ENCODE assay signal across 30 mouse cellular contexts in the genomic region with DNA sequence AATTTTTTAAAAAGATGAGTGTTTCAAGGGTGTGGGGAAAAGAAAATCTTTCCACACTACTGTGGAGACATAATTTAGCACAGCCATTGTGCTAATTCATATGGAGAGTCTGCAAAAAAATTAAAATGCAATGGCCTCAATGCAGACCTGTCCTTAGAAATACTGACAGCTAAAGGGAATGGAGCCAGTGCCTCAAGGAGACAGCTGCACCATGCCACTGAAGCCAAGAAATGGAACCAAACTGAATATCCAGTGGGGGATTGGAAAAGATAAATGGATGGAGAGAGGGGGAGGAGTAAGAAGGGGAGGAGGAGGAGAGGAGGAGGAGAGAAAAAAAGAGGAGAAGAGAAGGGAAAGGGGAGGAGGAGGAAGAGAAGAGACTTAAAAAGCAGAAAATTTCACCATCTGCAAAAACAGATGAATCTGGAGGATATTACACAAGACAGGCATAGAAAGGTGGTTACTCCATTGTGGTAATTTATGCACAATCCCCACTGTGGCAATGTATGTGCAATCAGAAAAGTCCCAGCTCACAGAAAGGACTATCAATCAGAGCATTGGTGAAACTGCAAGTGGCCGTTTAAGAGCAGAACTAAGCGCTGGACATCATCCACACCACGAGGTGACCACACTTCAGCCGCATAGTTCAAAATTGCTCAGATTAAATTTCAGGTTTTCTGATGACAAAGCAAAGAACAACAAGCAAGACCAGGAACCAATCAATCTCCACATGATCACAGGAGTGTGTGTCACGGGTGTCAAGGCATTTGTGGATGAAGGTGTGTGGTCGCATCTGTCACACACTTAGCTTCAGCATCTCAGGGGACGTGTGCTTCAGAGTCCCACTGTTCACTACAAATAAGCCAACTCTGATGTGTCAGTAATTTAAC. TPM values are rescaled to one million over a fixed set of nuclear protein-coding genes. Genes with fewer than 3 reads are reported as not detected.
DNase-seq lines count a peak whose midpoint lies in the region; ATAC-seq and TF ChIP-seq lines count a peak whose summit lies in the region.
"Had no signal": no experiment of that assay in that cellular context is flagged by ENCODE, and none has a peak within 500 bp of the region (broad histone marks: within the 10 kb centered on the region; RNA-seq: fewer than 3 reads in every experiment).

No protein-coding gene starts in this region.

- TF ChIP-seq POLR2A in bone marrow, adult 2 months (IDR thresholded peaks at IDR 0.05; ENCODE audit: borderline replicate concordance, control insufficient read depth, low read depth, low read length), result no peak

- no peak for TF ChIP-seq CTCF in bone marrow, adult 2 months (IDR thresholded peaks at IDR 0.05; ENCODE audit: control insufficient read depth, insufficient read depth, low read length)

- ATAC-seq in liver, embryonic 16.5 days (ENCODE audit: low read depth), result no peak
- ATAC-seq in erythroblast, adult 5-6 weeks (replicated peaks; ENCODE audit: low FRiP score, poor library complexity, severe bottlenecking), result no peak
- ATAC-seq in kidney, embryonic 15.5 days (replicated peaks; ENCODE audit: low FRiP score), result no peak
- ATAC-seq: forebrain, embryonic 15.5 days had no signal

- no peak overlapping the region for H3K4me3 ChIP-seq in liver, embryonic 16.5 days (ENCODE audit: low read depth, low read length)
- H3K4me3 ChIP-seq in bone marrow, adult 2 months (replicated peaks; ENCODE audit: control insufficient read depth, low read depth, low read length), result no peak overlapping the region
- H3K4me3 ChIP-seq in megakaryocyte, embryonic 14.5 days (replicated peaks), result peak overlapping the region; percentile 20
- H3K4me3 ChIP-seq in kidney, embryonic 15.5 days (replicated peaks), result no peak overlapping the region
- H3K4me3 ChIP-seq: embryonic facial prominence, embryonic 12.5 days; forebrain, embryonic 15.5 days; limb, embryonic 15.5 days; midbrain, embryonic 10.5 days had no signal

- no peak overlapping the region for H3K9ac ChIP-seq in liver, embryonic 16.5 days (ENCODE audit: low read depth, low read length)
- H3K9ac ChIP-seq in kidney, embryonic 15.5 days, result no peak overlapping the region
- H3K9ac ChIP-seq: embryonic facial prominence, embryonic 12.5 days; forebrain, embryonic 15.5 days; limb, embryonic 15.5 days; lung, embryonic 14.5 days had no signal

- H3K27ac ChIP-seq in liver, embryonic 16.5 days (ENCODE audit: low read length), result no peak overlapping the region
- H3K27ac ChIP-seq in bone marrow, adult 2 months (ENCODE audit: control insufficient read depth, insufficient read depth, low read depth, low read length, poor library complexity), result peak overlapping the region; percentile 61; the same call in 1 of the 2 replicates
- no peak overlapping the region for H3K27ac ChIP-seq in kidney, embryonic 15.5 days
- H3K27ac ChIP-seq: embryonic facial prominence, embryonic 12.5 days; forebrain, embryonic 15.5 days; kidney, postnatal 0 days; limb, embryonic 15.5 days; midbrain, embryonic 10.5 days had no signal

- H3K4me2 ChIP-seq in liver, embryonic 16.5 days (ENCODE audit: low read depth, low read length), result 0 out of 2 replicates have a peak overlapping the region, but pooled peaks have one; percentile 18
- no peak overlapping the region for H3K4me2 ChIP-seq in kidney, embryonic 15.5 days
- H3K4me2 ChIP-seq: embryonic facial prominence, embryonic 12.5 days; forebrain, embryonic 15.5 days; limb, embryonic 15.5 days; lung, embryonic 14.5 days had no signal

- H3K4me1 ChIP-seq in liver, embryonic 16.5 days (ENCODE audit: control insufficient read depth, low read depth, low read length), result no peaks in the 10 kb centered on the region
- H3K4me1 ChIP-seq in bone marrow, adult 2 months (ENCODE audit: control insufficient read depth, insufficient read depth, low read length), result peaks cover 4% of the 10 kb centered on the region; the same call in 1 of the 2 replicates
- H3K4me1 ChIP-seq in megakaryocyte, embryonic 14.5 days, result no peaks in the 10 kb centered on the region
- H3K4me1 ChIP-seq in kidney, embryonic 15.5 days, result no peaks in the 10 kb centered on the region
- H3K4me1 ChIP-seq: embryonic facial prominence, embryonic 12.5 days; forebrain, embryonic 15.5 days; limb, embryonic 15.5 days; midbrain, embryonic 10.5 days had no signal

- H3K36me3 ChIP-seq in liver, embryonic 16.5 days (ENCODE audit: control insufficient read depth, insufficient read depth), result no peaks in the 10 kb centered on the region
- H3K36me3 ChIP-seq in megakaryocyte, embryonic 14.5 days (replicated peaks; ENCODE audit: low read length), result no peaks in the 10 kb centered on the region
- H3K36me3 ChIP-seq in kidney, embryonic 15.5 days, result no peaks in the 10 kb centered on the region
- H3K36me3 ChIP-seq: embryonic facial prominence, embryonic 12.5 days; forebrain, embryonic 15.5 days; limb, embryonic 15.5 days; midbrain, embryonic 10.5 days had no signal

- WGBS in liver, embryonic 16.5 days (ENCODE audit: insufficient replicate concordance), result 50% methylated on average over 7 of the region's 7 CpGs
- WGBS in bone marrow, adult 2 months, result 25% methylated on average over 7 of the region's 7 CpGs
- 51% methylated on average over 7 of the region's 7 CpGs for WGBS in kidney, embryonic 15.5 days

- H3K9me3 ChIP-seq in liver, embryonic 16.5 days (replicated peaks; ENCODE audit: control insufficient read depth, low read length), result no peaks in the 10 kb centered on the region
- no peaks in the 10 kb centered on the region for H3K9me3 ChIP-seq in megakaryocyte, embryonic 14.5 days
- H3K9me3 ChIP-seq in kidney, embryonic 15.5 days (replicated peaks), result no peaks in the 10 kb centered on the region
- H3K9me3 ChIP-seq: embryonic facial prominence, embryonic 12.5 days; forebrain, embryonic 15.5 days; limb, embryonic 15.5 days; midbrain, embryonic 10.5 days had no signal

- DNase-seq in liver, result no peak
- peak; percentile 85 for DNase-seq in 416B (ENCODE audit: low read depth)
- DNase-seq in layer of hippocampus, adult 11-12 months (ENCODE audit: low spot score), result no peak
- DNase-seq: adrenal gland, postnatal 25 days; cerebellum, adult 8-10 months; heart, adult 18-20 months; heart, postnatal 4 days; kidney, adult 11 months; layer of hippocampus, postnatal 36 days; lung, embryonic 14.5 days; thymus, postnatal 4 days had no signal

- H3K27me3 ChIP-seq in liver, embryonic 16.5 days (ENCODE audit: control insufficient read depth, insufficient read depth, low read depth, low read length), result no peaks in the 10 kb centered on the region
- H3K27me3 ChIP-seq in megakaryocyte, embryonic 14.5 days (replicated peaks), result peaks cover 5% of the 10 kb centered on the region
- H3K27me3 ChIP-seq in kidney, embryonic 15.5 days, result no peaks in the 10 kb centered on the region
- H3K27me3 ChIP-seq: CH12.LX; embryonic facial prominence, embryonic 12.5 days; forebrain, embryonic 15.5 days; limb, embryonic 15.5 days had no signal

RNA-seq across cellular contexts. Expression of a gene that starts 1.7 kb away (rescaled TPM):
- 3.8 and 4.6 TPM in 2 replicates for polyA plus RNA-seq in liver, embryonic 16.5 days (2015; fragmentation: Nextera tagmentation; extraction: Ambion mirVana)
- 14.2 and 48.4 TPM in 2 replicates for polyA plus RNA-seq in bone marrow, adult 2 months (2011; ENCODE audit: insufficient read depth, insufficient read length, low replicate concordance, missing spikeins)
- polyA plus RNA-seq in megakaryocyte, embryonic 14.5 days (2012; ENCODE audit: insufficient read depth, low replicate concordance), result 0.35 TPM in 1 of 2 replicates, not detected in the other
- 20.8 and 23.8 TPM in 2 replicates for total RNA-seq in erythroblast, adult 5-6 weeks (2015; ENCODE audit: low replicate concordance)
- total RNA-seq in erythroblast, adult 5-6 weeks (2017; ENCODE audit: low replicate concordance), result 9.1 and 12.0 TPM in 2 replicates
- 0.75 and 1.1 TPM in 2 replicates for polyA plus RNA-seq in kidney, embryonic 15.5 days (2015; fragmentation: Nextera tagmentation; extraction: Ambion mirVana)
- total RNA-seq: MEL had no signal

RNA-seq across cellular contexts. Expression of a gene that starts 16.2 kb away (rescaled TPM):
- polyA plus RNA-seq in liver, embryonic 16.5 days (2015; fragmentation: Nextera tagmentation; extraction: Ambion mirVana), result 0.19 and 0.29 TPM in 2 replicates
- 1.3 and 2.9 TPM in 2 replicates for polyA plus RNA-seq in bone marrow, adult 2 months (2011; ENCODE audit: insufficient read depth, insufficient read length, low replicate concordance, missing spikeins)
- not detected in 2 replicates for polyA plus RNA-seq in megakaryocyte, embryonic 14.5 days (2012; ENCODE audit: insufficient read depth, low replicate concordance)
- total RNA-seq in erythroblast, adult 5-6 weeks (2015; ENCODE audit: low replicate concordance), result 0.84 TPM in 1 of 2 replicates, not detected in the other
- 0.70 TPM in 1 of 2 replicates, not detected in the other for total RNA-seq in erythroblast, adult 5-6 weeks (2017; ENCODE audit: low replicate concordance)
- polyA plus RNA-seq in kidney, embryonic 15.5 days (2015; fragmentation: Nextera tagmentation; extraction: Ambion mirVana), result 3.7 TPM in 2 replicates
- total RNA-seq: MEL had no signal

RNA-seq across cellular contexts. Expression of a gene that starts 33.5 kb away (rescaled TPM):
- 1.8 and 2.2 TPM in 2 replicates for polyA plus RNA-seq in liver, embryonic 16.5 days (2015; fragmentation: Nextera tagmentation; extraction: Ambion mirVana)
- 1.7 TPM in 2 replicates for polyA plus RNA-seq in bone marrow, adult 2 months (2011; ENCODE audit: insufficient read depth, insufficient read length, low replicate concordance, missing spikeins)
- polyA plus RNA-seq in megakaryocyte, embryonic 14.5 days (2012; ENCODE audit: insufficient read depth, low replicate concordance), result 0.62 TPM in 1 of 2 replicates, not detected in the other
- total RNA-seq in erythroblast, adult 5-6 weeks (2015; ENCODE audit: low replicate concordance), result 0.19 and 4.6 TPM in 2 replicates
- total RNA-seq in erythroblast, adult 5-6 weeks (2017; ENCODE audit: low replicate concordance), result 1.1 and 2.2 TPM in 2 replicates
- polyA plus RNA-seq in kidney, embryonic 15.5 days (2015; fragmentation: Nextera tagmentation; extraction: Ambion mirVana), result 12.4 and 12.6 TPM in 2 replicates

RNA-seq across cellular contexts. Expression of a gene that starts 40.2 kb away (rescaled TPM):
- polyA plus RNA-seq in liver, embryonic 16.5 days (2015; fragmentation: Nextera tagmentation; extraction: Ambion mirVana), result not detected in 2 replicates
- 0.85 TPM in 1 of 2 replicates, not detected in the other for polyA plus RNA-seq in bone marrow, adult 2 months (2011; ENCODE audit: insufficient read depth, insufficient read length, low replicate concordance, missing spikeins)
- not detected in 2 replicates for polyA plus RNA-seq in megakaryocyte, embryonic 14.5 days (2012; ENCODE audit: insufficient read depth, low replicate concordance)
- not detected in 2 replicates for total RNA-seq in erythroblast, adult 5-6 weeks (2015; ENCODE audit: low replicate concordance)
- not detected in 2 replicates for total RNA-seq in erythroblast, adult 5-6 weeks (2017; ENCODE audit: low replicate concordance)
- not detected in 2 replicates for polyA plus RNA-seq in kidney, embryonic 15.5 days (2015; fragmentation: Nextera tagmentation; extraction: Ambion mirVana)
- total RNA-seq: adrenal gland, postnatal 25 days; CH12.LX; gastrocnemius, adult 8-10 months; heart, adult 18-20 months; heart, postnatal 4 days; layer of hippocampus, adult 18-20 months; layer of hippocampus, postnatal 36 days; left cerebral cortex, postnatal 14 days; MEL; midbrain, postnatal 0 days had no signal
- polyA plus RNA-seq: embryonic facial prominence, embryonic 12.5 days; forebrain, embryonic 15.5 days; heart, embryonic 14.5 days; kidney, postnatal 0 days; limb, embryonic 15.5 days; lung, embryonic 14.5 days; midbrain, embryonic 10.5 days; midbrain, postnatal 0 days; neural tube, embryonic 11.5 days; stomach, embryonic 14.5 days had no signal

RNA-seq across cellular contexts. Expression of a gene that starts 56.0 kb away (rescaled TPM):
- not detected in 2 replicates for polyA plus RNA-seq in liver, embryonic 16.5 days (2015; fragmentation: Nextera tagmentation; extraction: Ambion mirVana)
- polyA plus RNA-seq in bone marrow, adult 2 months (2011; ENCODE audit: insufficient read depth, insufficient read length, low replicate concordance, missing spikeins), result not detected in 2 replicates
- polyA plus RNA-seq in megakaryocyte, embryonic 14.5 days (2012; ENCODE audit: insufficient read depth, low replicate concordance), result not detected in 2 replicates
- total RNA-seq in erythroblast, adult 5-6 weeks (2015; ENCODE audit: low replicate concordance), result not detected in 2 replicates
- not detected in 2 replicates for total RNA-seq in erythroblast, adult 5-6 weeks (2017; ENCODE audit: low replicate concordance)
- 0.40 and 0.45 TPM in 2 replicates for polyA plus RNA-seq in kidney, embryonic 15.5 days (2015; fragmentation: Nextera tagmentation; extraction: Ambion mirVana)
- total RNA-seq: CH12.LX, MEL had no signal
